Mouse (Mus musculus) thymus, adult 2 months (tissue): ENCODE measurements around the gene Mdfi.

Experiments
- CTCF ChIP-seq: fragments of 200-500 bp; IDR thresholded peaks from 2 replicates; pipeline ENCODE4 v1.5.1; 2012; ENCODE audit warnings: mild to moderate bottlenecking, control low read depth, low read length, moderate library complexity, borderline replicate concordance; ENCODE audit not compliant: control insufficient read depth, poor library complexity, insufficient read depth; ENCODE audit errors: extremely low read depth
- POLR2A ChIP-seq: fragments of 200-500 bp; IDR thresholded peaks from 2 replicates; pipeline ENCODE4 v1.6.1; 2012; ENCODE audit warnings: mild to moderate bottlenecking, low read length, control low read depth, moderate library complexity; ENCODE audit not compliant: control insufficient read depth, poor library complexity, insufficient read depth; ENCODE audit errors: extremely low read depth

GRCm38 (mm10) chr17:47832501-47833028, 1.9 kb downstream of the Mdfi start:
- TF ChIP-seq CTCF (no peak), POLR2A (no peak)
